Mouse (Mus musculus): ENCODE results near the gene Gas2l2. TPM values are rescaled to one million over a fixed set of nuclear protein-coding genes. Genes with fewer than 3 reads are reported as not detected.

Gene Gas2l2
- total RNA-seq, 2 experiments from 2014 or later, result not detected

- DNase-seq, result no peak
- intact Hi-C loops (cut with DNase I), result no loop called here
Measured at GRCm38 (mm10) chr11:83445001-83445400, 15.7 kb upstream of the Gas2l2 start.

DNA sequence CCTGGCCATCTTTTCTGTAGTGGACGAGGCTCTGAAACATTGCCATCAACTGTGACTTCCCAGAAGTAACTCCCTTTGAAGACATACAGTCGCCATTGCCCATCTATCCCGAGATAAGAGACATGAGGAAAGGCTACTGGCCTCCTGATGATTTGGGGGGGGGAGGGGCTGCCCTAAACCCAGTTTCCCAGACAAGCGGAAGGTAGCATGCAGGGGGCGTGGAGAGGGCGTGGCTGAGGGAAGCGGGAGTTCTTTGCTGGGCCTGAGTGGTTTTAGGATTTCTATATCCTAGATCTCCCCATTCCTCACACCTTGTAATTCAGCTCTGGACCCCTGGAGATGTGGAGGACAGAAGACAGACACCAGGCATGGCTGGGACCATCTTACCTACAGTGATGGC, 14.6 kb upstream of the Gas2l2 start:
- DNase-seq, result no peak
- intact Hi-C loops (cut with DNase I), result loop anchor here (1.0 kb wide), 1 partner anchor 28 kb away; no protein-coding TSS in a partner anchor

DNA sequence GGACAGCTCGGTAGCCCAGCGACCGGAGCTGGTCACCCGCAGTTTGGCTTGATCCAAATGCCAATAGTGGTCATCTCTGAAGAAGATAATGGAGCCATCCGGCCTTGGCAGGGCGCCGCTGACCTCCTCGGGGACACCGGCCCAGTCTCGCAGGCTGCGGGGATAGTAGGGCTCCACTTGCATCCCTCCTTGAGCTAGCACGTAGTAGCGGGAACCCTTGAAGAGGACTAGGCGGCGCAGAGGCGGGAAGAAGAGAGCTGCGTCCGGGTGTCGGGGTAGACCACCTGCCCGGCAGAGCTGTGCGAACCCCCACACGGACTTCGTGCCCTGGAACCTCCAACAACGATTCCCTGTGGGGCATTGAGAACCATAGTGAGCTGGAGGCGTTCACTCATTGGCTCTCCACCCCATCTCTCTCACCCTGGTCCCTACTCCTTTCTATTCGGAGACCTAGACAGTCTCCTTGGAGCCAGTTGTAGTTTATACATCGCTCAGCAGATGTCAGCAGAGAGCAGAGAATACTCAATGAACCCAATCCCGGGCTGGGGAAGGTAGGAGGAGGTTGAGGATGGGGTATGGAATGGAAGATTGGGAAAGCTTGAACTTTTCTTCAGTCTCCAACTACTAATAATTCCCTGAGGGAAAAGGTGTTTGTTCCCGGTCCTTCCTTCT, 13.5 kb upstream of the Gas2l2 start:
- peak; percentile 88 to 92 for DNase-seq
- intact Hi-C loops (cut with DNase I), result loop anchor here (1.0 kb wide), 1 partner anchor 30 kb away; no protein-coding TSS in a partner anchor

DNA sequence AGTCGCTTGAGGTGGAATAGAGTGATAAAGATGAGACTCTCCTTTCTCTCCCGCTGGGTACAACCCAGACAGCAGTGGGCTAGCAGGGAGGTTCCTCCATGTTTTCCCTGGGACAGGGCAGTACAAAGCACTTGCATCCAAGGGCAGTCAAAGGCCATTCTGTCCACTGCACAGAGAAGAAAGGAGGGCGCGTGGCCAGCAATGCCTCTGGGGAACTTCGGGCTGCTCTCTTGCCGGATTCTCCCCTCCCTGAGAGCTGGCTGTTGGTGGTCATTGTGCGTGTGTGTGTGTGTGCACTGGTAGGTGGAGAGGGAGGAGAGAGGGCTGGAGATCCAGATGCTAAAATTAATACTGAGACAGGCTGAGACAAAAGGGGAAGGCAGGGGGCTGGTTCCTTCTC, 12.0 kb upstream of the Gas2l2 start:
- peak; percentile 77 to 82 for DNase-seq
- intact Hi-C loops (cut with DNase I), result loop anchor here (2.0 kb wide), 1 partner anchor 298 kb away; no protein-coding TSS in a partner anchor

DNA sequence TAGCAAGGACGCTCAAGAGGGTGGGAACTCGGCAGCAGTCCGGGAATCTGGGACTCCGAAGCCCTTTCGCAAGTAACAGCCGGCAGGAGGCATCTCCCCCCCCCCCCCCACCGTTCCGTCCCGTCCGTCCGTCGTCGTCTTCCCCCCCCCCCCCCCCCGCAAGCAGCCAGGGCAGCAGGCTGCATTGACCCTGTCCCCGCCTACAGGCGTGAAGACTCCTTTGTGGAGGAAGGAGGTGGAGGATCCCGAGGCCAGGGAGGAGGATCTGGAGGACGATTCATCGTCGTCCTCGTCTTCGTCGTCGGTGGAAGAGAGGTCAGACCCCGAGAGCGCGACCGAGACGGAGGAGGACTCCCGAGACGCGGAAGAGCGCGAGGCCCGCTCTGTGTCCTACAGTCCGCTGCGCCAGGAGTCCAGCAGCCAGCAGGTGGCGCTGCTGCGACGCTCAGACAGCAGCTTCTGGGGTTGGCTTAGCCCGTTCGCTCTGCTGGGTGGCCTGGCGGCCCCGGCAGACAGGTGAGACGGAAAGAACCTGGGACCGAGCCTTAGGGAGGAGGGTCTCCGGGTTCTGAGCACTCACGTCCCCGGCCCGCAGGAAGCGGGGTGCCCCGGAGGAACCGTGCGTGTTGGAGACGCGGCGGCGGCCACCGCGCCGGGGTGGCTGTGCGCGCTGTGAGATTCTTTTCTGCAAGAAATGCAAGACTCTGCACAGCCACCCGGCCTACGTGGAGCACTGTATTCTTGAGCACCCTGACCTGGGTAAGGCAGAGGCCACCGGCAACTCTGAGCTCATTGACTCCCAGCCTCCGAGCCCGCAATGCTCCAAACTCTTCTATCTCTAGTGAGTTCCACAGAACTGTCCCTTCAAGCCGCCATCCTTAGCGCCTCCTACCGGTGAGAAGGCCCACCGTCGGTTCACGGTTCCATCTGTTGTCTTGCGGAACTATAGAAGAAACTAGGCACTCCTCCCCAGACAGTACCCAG, 11.1 kb upstream of the Gas2l2 start:
- intact Hi-C loops (cut with DNase I), result loop anchor here (2.0 kb wide), 1 partner anchor 298 kb away; no protein-coding TSS in a partner anchor
- peak; percentile 90 to 91 for DNase-seq

DNA sequence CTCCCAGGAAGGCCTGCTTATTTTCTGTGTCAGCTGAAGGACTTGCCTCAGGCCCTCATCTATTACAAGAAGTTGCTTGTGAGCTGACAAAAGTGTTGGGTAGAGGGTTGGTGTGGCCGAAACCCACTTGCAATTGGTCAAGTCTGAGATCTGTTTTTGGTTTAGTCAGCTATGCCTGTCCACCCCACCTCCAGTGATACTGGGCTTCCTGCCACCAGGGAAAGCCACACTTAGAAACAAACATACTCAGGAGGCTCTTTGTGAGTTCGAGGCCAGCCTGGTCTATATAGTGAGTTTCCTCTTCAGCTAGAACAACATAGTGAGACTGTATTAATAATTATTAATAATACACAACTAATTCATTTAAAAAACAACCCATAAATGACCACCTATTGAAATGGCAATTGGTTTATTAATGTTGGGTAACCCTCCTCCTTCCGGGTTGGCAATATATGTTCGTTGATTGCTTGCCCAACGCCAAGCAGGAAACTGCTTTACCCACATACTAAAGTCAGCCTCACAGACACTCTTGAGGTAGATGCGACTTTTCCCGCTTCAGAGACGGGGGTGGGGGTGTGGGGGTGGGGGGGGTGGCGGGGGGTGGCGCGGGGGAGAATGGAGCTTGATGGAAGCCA, 10.3 kb upstream of the Gas2l2 start:
- intact Hi-C loops (cut with DNase I), result loop anchor here (2.0 kb wide), 1 partner anchor 299 kb away; no protein-coding TSS in a partner anchor
- no peak for DNase-seq

DNA sequence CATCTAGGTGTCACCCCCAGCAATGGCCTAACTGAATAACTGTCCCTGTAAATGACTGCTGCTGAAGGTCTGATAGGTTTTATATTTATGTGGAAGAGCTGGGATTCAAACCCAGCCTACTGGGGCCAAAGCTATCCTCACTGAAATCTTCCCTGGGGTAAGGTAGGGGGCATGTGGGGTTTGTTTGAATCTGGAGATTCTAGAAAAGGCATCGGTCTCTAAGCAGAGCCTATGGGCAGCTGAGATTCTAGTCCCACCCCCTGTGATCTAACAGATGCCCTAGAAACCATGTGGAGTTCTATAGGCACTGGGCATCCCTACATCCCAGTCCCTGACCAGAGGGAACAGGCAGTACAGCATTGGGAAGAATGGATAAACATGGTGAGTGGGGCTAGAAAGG, 8.1 kb upstream of the Gas2l2 start, which contains the start of gene 1700020L24Rik:
Gene 1700020L24Rik (plus strand): TSS at position 301 of the 400 bp plus-strand sequence.
- no peak for DNase-seq
- intact Hi-C loops (cut with DNase I), result no loop called here

DNA sequence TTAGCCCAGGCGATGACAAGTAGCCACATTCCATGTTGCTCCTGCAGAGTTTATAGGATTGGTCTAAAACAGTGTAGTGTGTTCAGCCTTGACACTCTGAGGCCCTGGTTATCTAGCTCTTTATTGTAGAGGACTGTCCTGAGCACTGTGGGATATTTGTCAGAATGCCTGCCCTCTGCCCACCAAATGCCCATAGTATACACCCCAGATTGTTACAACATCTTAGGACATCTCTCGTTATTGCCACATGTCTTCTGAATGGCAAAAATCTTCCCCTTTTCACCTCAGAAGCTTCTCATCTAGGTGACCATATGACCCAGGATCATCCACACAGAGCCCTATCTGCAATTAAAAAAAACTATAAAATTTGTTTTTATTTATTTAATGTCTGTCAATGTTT, 3.3 kb upstream of the Gas2l2 start:
- no peak for DNase-seq
- intact Hi-C loops (cut with DNase I), result no loop called here

DNA sequence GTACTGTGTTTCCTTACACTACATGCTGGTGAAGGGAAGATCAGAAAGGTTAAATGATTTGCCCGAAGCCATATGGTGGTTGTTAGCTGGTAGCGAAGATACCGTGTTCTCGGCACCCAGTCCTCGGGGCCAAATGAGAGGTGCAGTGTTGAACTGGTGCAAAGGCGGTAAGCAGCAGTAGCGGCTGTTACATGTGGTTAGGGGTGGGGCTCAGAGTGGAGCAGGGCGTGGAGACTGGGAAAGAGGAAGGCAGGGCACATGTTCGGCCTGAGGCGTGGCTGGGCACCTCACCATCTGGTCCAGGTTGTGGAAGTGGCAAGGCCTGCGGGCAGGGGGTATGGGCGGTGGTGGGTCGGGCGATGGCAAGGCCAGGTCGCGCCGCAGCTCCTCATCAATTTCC, 2.3 kb downstream of the Gas2l2 start:
- DNase-seq, result no peak
- intact Hi-C loops (cut with DNase I), result no loop called here

DNA sequence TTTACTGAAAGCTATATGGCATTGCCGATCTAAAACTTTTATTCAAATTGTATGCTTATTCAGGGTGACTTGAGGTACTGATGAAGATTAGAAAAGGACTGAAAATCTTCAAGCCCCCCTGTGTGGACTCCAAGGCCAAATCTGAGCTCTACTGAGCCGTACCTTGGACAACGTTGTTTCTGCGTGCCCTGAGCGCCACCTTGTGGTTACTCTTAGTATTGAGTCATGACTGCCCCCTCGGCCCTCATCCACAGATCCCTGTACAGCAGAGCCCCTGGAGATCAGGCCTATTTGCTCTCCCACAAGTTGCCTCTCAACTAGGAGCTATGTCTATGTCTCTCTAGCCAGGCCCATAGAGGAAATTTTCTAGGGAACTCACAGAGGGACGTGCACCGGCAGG, 4.6 kb downstream of the Gas2l2 start:
- DNase-seq, result peak; percentile 76 to 89
- intact Hi-C loops (cut with DNase I), result loop anchor here (1.0 kb wide), 2 partner anchors 67 to 97 kb away; no protein-coding TSS in a partner anchor

GRCm38 (mm10) chr11:83421305-83421704, 8.0 kb downstream of the Gas2l2 start:
- intact Hi-C loops (cut with DNase I), result no loop called here
- DNase-seq, result peak; percentile 77 to 86

DNA sequence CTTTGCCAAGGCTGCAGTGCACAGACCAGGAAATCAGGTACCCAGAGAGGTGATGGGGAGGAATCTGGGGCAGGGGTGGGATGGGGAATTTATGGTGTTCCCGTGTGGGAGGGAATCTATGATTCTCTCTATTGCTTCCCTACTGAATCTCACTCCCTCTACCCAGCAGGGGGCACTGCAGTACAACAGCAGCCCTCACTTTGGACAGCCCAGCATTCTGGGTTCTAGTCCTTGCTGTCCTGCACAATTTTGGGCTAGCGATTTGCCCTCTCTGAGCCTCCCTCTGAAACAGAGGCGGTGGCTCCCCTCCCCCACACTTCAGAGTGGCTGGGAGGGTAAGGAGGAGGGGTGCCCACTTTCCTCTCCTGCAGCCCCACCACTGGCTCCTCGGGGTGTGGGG, 8.9 kb downstream of the Gas2l2 start:
- intact Hi-C loops (cut with DNase I), result no loop called here

GRCm38 (mm10) chr11:83418566-83418965, 10.7 kb downstream of the Gas2l2 start:
- DNase-seq, result no peak
- intact Hi-C loops (cut with DNase I), result no loop called here

More for the DNA sequence above, 8.9 kb downstream of the Gas2l2 start:
- no peak for DNase-seq

- intact Hi-C loops (cut with DNase I), result no loop called here
- DNase-seq, result no peak
Measured at GRCm38 (mm10) chr11:83417708-83418107, 11.5 kb downstream of the Gas2l2 start.

GRCm38 (mm10) chr11:83417080-83417479, 12.2 kb downstream of the Gas2l2 start:
- peak; percentile 78 to 83 for DNase-seq
- intact Hi-C loops (cut with DNase I), result no loop called here

DNA sequence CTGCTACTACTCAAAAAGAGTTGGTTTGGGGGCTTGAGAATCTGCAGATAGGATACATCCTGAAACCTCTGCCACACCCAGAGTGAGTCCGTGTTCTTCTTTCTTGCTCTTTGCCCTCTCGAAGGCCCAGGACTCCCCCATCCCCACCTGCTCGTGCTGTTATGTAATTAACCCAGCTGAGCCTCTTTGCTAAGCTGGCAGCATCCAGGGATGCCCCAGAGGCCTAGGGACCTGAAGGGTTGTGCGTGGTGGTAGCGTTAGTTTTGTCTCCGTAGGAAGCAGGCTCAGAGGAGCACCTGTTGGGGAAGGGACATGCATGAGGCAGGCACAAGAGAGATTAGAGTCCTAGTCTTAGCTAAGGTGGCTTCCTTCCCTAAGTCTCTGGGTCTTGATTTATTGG, 18.7 kb downstream of the Gas2l2 start:
- DNase-seq, result no peak
- intact Hi-C loops (cut with DNase I), result no loop called here

GRCm38 (mm10) chr11:83409792-83410291, 19.4 kb downstream of the Gas2l2 start:
- peak in 1 of 2 experiments; percentile 24 for DNase-seq
- intact Hi-C loops (cut with DNase I), result no loop called here

- intact Hi-C loops (cut with DNase I), result no loop called here
Measured at GRCm38 (mm10) chr11:83409087-83409754, 20.0 kb downstream of the Gas2l2 start, which contains the start of gene Rasl10b. TSS of gene Rasl10b (plus strand) at chr11:83409137.

GRCm38 (mm10) chr11:83408242-83408641, 21.0 kb downstream of the Gas2l2 start:
- intact Hi-C loops (cut with DNase I), result loop anchor here (1.0 kb wide), 1 partner anchor 15 kb away; no protein-coding TSS in a partner anchor
- no peak for DNase-seq

More at GRCm38 (mm10) chr11:83409087-83409754, 20.0 kb downstream of the Gas2l2 start, which contains the start of gene Rasl10b:
- DNase-seq, result peak; percentile 54 to 62

DNA sequence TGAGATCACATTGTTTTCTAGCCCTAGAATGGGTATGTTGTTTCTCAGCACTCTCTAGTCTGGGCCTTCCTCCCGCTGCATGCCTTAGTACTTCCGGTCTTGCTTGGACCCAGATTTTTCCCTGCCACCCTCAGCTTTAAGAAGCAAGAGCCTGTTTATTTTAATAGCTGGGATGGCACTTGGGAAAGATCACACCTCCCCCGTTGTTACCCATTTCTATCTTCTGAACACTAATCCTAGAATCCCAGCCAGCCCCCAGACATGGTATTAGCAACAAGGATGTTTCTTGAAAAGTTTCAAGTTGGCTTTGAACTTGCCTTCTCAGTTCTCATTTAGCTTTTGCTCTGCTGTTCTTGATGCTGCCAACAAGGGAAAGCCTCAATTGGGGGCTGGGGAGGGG, 22.9 kb downstream of the Gas2l2 start:
- no peak for DNase-seq
- intact Hi-C loops (cut with DNase I), result no loop called here
